Mouse (Mus musculus): Measurements from ENCODE around the gene Fibcd1. TPM values are rescaled to one million over a fixed set of nuclear protein-coding genes. Genes with fewer than 3 reads are reported as not detected.

Fibcd1 gene
- polyA plus RNA-seq, 1 experiment from 2014 or later, result 0.03 TPM

DNA sequence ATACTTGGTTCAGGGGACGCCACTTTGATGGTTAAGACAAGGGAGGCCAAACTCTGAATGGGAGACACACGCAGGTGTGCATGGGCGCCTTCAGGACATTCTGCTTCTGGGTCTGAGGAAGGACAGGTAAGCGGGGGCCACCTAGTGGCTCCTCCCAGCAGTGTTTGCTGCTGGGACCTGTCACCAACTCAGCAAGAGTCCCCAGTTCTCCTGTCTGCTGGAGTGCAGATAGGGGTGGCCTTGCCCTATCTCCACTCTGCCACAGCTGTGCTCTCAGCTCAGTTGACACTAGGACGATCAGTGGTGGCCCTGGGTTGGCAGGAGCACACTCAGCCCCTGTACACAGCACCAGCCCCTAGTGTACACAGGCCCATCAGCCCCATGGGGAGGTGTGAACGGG, 2.1 kb upstream of the Fibcd1 start:
- no peak overlapping the region for H3K9ac ChIP-seq (ENCODE audit: low read length)
- 12% methylated on average over 6 of the region's 6 CpGs for WGBS
- H3K27ac ChIP-seq (replicated peaks; ENCODE audit: low read depth, low read length), result no peak overlapping the region
- DNase-seq (ENCODE audit: low spot score), result peak; percentile 61
- peaks cover 38% of the 10 kb centered on the region for H3K27me3 ChIP-seq (ENCODE audit: control insufficient read depth, insufficient read depth, low read length)
- no peaks in the 10 kb centered on the region for H3K9me3 ChIP-seq (ENCODE audit: control insufficient read depth, low read length)
- H3K4me1 ChIP-seq (ENCODE audit: control insufficient read depth, insufficient read depth, low read length), result peaks cover 17% of the 10 kb centered on the region
- H3K36me3 ChIP-seq (ENCODE audit: control insufficient read depth, insufficient read depth, low read length), result no peaks in the 10 kb centered on the region
- no peak for ATAC-seq (ENCODE audit: insufficient number of reproducible peaks, low FRiP score, low TSS enrichment, low read depth)
- H3K4me3 ChIP-seq (ENCODE audit: low read depth, low read length), result no peak overlapping the region
- H3K4me2 ChIP-seq (ENCODE audit: low read depth, severe bottlenecking), result no peak overlapping the region

DNA sequence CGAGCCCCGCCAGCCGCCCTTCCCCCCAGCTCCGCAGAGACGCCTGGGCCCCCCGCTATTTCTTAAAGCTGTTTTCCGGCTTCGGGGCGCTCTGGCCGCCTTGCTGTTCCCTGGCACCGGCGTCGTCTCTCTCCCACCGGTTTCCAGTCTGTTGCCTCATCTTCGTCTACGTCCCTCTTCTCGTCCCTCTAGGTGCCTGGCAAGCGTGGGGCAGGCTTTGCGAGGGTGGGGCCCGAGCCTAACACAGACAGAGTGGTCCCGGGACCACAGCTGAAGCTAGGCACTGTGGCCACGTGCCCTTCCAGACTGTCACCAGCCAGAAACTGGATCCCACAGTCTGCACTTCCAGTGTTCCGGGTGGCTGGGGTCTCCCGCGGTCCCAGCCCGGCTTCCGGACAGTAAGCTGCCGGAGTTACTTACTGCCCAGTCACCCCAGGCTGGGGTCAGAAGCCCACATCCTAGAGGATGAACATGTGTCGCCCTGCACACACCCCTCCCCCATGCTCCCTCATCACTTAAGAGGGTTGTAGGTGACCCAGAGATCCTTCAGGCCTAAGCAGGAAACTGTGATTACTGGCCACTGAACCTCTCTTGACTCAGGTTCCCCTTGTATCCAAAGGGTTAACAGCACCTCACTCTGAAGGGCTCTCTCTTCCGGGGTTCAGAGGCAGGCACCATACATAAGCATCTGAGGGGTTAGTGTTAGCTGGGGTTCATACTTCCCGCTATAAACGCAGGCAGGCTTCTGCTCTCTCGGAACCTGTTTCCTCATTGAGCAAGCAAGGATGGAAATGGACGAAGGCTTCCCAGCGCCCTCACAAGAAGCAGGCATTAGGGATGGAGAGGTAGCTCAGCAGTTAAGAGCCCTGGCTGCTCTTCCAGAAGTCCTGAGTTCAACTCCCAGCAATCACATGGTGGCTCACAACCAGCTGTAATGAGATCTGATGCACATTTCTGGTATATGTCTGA, 1.2 kb upstream of the Fibcd1 start:
- peak overlapping the region; percentile 40; the same call in 1 of the 2 replicates for H3K9ac ChIP-seq (ENCODE audit: low read length)
- H3K27ac ChIP-seq (replicated peaks; ENCODE audit: low read depth, low read length), result no peak overlapping the region

DNA sequence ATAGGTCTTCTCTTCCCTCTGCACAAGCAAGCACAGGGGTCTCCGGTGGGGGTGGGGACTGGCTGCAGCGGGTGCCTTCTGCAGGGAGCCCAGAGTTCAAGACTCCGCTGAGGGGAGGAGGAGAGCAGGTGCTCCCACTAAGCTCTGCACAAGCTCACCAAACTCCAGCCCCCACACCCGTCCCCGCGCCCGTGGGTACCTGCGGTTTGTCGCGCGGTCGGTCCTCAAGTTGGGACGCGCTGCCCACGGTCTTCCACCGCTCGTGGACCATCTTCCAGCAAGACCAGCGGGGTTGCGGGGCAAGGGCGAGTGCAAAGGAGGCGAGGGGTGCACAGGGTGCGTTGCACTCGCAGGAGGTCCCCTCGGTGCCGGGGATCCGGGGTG, 301 bp downstream of the Fibcd1 start:
- Histone ChIP-seq H3K4me3 (ENCODE audit: low read depth, low read length) (peak overlapping the region; percentile 51), H3K4me2 (ENCODE audit: low read depth, severe bottlenecking) (peak overlapping the region; percentile 92), H3K4me1 (ENCODE audit: control insufficient read depth, insufficient read depth, low read length) (peaks cover 17% of the 10 kb centered on the region), H3K9ac (ENCODE audit: low read length) (peak overlapping the region; percentile 40), H3K27ac (replicated peaks; ENCODE audit: low read depth, low read length) (no peak overlapping the region), H3K36me3 (ENCODE audit: control insufficient read depth, insufficient read depth, low read length) (no peaks in the 10 kb centered on the region), H3K27me3 (ENCODE audit: control insufficient read depth, insufficient read depth, low read length) (peaks cover 38% of the 10 kb centered on the region), H3K9me3 (ENCODE audit: control insufficient read depth, low read length) (no peaks in the 10 kb centered on the region)
- WGBS, result 3% methylated on average over 25 of the region's 26 CpGs
- DNase-seq (ENCODE audit: low spot score), result peak; percentile 43
- no peak for ATAC-seq (ENCODE audit: insufficient number of reproducible peaks, low FRiP score, low TSS enrichment, low read depth)

More for the DNA sequence above, 1.2 kb upstream of the Fibcd1 start:
- 3% methylated on average over 35 of the region's 35 CpGs for WGBS
- H3K9me3 ChIP-seq (ENCODE audit: control insufficient read depth, low read length), result no peaks in the 10 kb centered on the region
- no peaks in the 10 kb centered on the region for H3K36me3 ChIP-seq (ENCODE audit: control insufficient read depth, insufficient read depth, low read length)
- peaks cover 17% of the 10 kb centered on the region for H3K4me1 ChIP-seq (ENCODE audit: control insufficient read depth, insufficient read depth, low read length)
- no peak for ATAC-seq (ENCODE audit: insufficient number of reproducible peaks, low FRiP score, low TSS enrichment, low read depth)
- DNase-seq (ENCODE audit: low spot score), result peak; percentile 55
- H3K4me3 ChIP-seq (ENCODE audit: low read depth, low read length), result peak overlapping the region; percentile 51
- peaks cover 38% of the 10 kb centered on the region for H3K27me3 ChIP-seq (ENCODE audit: control insufficient read depth, insufficient read depth, low read length)
- peak overlapping the region; percentile 92 for H3K4me2 ChIP-seq (ENCODE audit: low read depth, severe bottlenecking)

DNA sequence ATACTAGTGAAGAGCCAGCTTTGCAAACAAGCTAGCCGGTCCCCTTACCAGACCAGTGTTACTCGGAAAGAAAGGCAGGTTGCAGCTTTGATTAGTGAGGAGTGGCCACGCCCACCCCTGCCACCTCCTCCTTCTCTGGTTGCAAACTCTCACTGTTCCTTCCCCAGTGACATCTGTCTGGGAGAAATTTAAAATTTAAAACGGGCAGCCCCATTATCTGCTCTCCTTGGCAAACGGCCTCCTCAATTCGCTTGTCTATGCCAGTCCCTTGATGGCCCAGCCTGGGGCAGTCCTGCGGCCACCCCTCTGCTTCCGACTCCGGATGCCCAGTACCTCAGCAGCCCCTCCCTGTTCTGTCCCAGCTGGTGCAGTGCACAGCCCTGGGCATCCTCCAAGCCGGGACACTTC, 1.1 kb downstream of the Fibcd1 start:
- Histone ChIP-seq H3K4me1 (ENCODE audit: control insufficient read depth, insufficient read depth, low read length) (peaks cover 17% of the 10 kb centered on the region), H3K36me3 (ENCODE audit: control insufficient read depth, insufficient read depth, low read length) (no peaks in the 10 kb centered on the region), H3K27me3 (ENCODE audit: control insufficient read depth, insufficient read depth, low read length) (peaks cover 38% of the 10 kb centered on the region), H3K4me2 (ENCODE audit: low read depth, severe bottlenecking) (no peak overlapping the region), H3K27ac (replicated peaks; ENCODE audit: low read depth, low read length) (no peak overlapping the region), H3K9ac (ENCODE audit: low read length) (no peak overlapping the region), H3K9me3 (ENCODE audit: control insufficient read depth, low read length) (no peaks in the 10 kb centered on the region), H3K4me3 (ENCODE audit: low read depth, low read length) (no peak overlapping the region)
- peak; percentile 37 for DNase-seq (ENCODE audit: low spot score)
- no peak for ATAC-seq (ENCODE audit: insufficient number of reproducible peaks, low FRiP score, low TSS enrichment, low read depth)
- WGBS, result under 1% methylated on average over 10 of the region's 10 CpGs

DNA sequence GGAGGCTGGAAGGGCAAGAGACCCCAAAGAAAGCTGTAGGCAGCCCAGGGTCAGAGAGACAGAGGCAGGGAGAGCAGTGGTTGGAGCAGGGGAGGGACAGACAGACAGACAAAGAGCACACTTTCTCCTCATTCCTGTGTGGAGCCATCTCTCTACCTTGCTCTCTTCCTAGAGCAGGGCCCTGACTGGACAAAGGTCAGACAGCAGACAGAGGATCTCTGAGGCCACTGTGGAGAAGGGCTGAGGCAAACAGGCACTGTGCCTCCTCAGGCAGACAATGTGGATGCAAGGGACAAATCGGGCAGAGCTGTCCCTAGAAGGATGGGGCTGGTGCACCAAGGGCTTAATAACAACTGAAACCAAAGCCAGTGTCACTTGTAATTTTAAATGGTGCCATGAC, 6.9 kb downstream of the Fibcd1 start:
- H3K4me3 ChIP-seq (ENCODE audit: low read depth, low read length), result no peak overlapping the region
- H3K27ac ChIP-seq (replicated peaks; ENCODE audit: low read depth, low read length), result no peak overlapping the region
- no peaks in the 10 kb centered on the region for H3K9me3 ChIP-seq (ENCODE audit: control insufficient read depth, low read length)
- 63% methylated on average over 1 of the region's 1 CpGs for WGBS
- no peak for DNase-seq (ENCODE audit: low spot score)
- H3K27me3 ChIP-seq (ENCODE audit: control insufficient read depth, insufficient read depth, low read length), result peaks cover 1% of the 10 kb centered on the region
- no peak overlapping the region for H3K9ac ChIP-seq (ENCODE audit: low read length)
- ATAC-seq (ENCODE audit: insufficient number of reproducible peaks, low FRiP score, low TSS enrichment, low read depth), result no peak
- H3K36me3 ChIP-seq (ENCODE audit: control insufficient read depth, insufficient read depth, low read length), result no peaks in the 10 kb centered on the region
- H3K4me2 ChIP-seq (ENCODE audit: low read depth, severe bottlenecking), result no peak overlapping the region
- H3K4me1 ChIP-seq (ENCODE audit: control insufficient read depth, insufficient read depth, low read length), result no peaks in the 10 kb centered on the region

DNA sequence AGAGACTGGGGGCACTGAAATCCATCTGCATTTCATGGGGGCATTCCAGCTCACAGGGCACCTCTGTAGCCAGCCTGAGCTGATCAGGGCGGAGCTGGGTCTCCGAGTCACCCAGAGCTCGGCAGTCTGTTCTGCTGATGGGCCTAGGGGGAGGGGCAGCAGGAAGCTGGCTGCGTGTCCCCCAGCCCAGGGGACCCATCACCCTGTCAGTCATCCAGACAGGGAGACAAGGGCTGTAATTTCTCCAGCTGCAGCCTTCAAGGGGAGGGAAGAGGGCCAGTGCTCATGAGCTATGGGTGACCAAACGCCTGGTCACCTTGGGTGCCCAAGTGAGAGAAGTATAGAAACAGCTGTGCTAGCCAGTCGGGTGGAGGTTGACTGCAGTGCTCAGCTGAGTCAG, 8.8 kb downstream of the Fibcd1 start:
- ATAC-seq (ENCODE audit: insufficient number of reproducible peaks, low FRiP score, low TSS enrichment, low read depth) (no peak), DNase-seq (ENCODE audit: low spot score) (no peak)
- H3K27ac ChIP-seq (replicated peaks; ENCODE audit: low read depth, low read length), result no peak overlapping the region
- H3K36me3 ChIP-seq (ENCODE audit: control insufficient read depth, insufficient read depth, low read length), result no peaks in the 10 kb centered on the region
- WGBS, result 18% methylated on average over 6 of the region's 6 CpGs
- no peaks in the 10 kb centered on the region for H3K4me1 ChIP-seq (ENCODE audit: control insufficient read depth, insufficient read depth, low read length)
- no peaks in the 10 kb centered on the region for H3K9me3 ChIP-seq (ENCODE audit: control insufficient read depth, low read length)
- H3K9ac ChIP-seq (ENCODE audit: low read length), result no peak overlapping the region
- H3K4me2 ChIP-seq (ENCODE audit: low read depth, severe bottlenecking), result no peak overlapping the region
- no peaks in the 10 kb centered on the region for H3K27me3 ChIP-seq (ENCODE audit: control insufficient read depth, insufficient read depth, low read length)
- no peak overlapping the region for H3K4me3 ChIP-seq (ENCODE audit: low read depth, low read length)

DNA sequence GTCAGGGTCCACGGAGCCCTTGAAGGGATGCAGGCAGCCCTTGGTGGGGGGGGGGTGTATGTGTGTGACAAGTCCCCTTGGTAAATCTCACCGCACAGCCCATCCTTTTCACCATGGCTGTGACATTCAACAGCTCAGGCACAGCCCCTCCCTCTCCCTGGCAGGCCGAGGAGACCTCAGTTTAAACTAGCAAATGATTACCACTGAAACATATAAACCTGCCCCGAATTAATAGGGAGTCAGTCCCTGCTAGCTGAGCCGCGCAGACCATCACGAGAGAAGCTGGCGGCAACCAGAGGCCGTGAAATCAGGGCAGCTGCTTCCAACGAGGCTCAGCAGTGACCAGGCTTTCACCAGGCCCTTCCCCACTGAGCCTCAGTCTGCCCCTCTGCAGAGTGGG, 9.7 kb downstream of the Fibcd1 start:
- H3K27me3 ChIP-seq (ENCODE audit: control insufficient read depth, insufficient read depth, low read length), result no peaks in the 10 kb centered on the region
- ATAC-seq (ENCODE audit: insufficient number of reproducible peaks, low FRiP score, low TSS enrichment, low read depth), result no peak
- 59% methylated on average over 10 of the region's 10 CpGs for WGBS

DNA sequence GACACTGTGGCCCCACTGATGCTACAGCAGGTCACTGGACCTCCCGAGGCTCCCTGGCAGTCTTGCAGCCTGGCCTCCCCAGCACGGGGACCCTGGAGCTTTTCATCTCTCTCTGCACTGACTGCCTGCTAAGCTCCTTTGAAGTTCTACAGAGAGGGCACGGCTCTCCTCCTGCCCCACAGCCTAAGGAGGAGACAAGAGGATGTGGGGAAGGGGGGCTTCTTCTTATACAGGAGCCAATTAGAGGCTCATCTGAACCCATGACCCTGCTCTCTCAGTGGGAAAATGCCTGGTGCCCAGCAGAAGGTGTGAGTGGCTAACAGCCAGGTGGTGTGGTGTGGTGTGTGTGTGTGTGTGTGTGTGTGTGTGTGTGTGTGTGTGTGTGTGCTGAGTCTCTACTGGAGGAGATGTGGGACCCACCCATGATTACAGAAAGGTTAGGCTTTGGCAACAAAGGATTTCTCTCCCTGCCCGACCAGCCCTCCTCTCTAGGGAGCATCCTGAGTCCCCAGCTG, 17.4 kb downstream of the Fibcd1 start:
- Histone ChIP-seq H3K4me2 (ENCODE audit: low read depth, severe bottlenecking) (no peak overlapping the region), H3K27ac (replicated peaks; ENCODE audit: low read depth, low read length) (no peak overlapping the region), H3K9me3 (ENCODE audit: control insufficient read depth, low read length) (no peaks in the 10 kb centered on the region), H3K9ac (ENCODE audit: low read length) (no peak overlapping the region), H3K36me3 (ENCODE audit: control insufficient read depth, insufficient read depth, low read length) (no peaks in the 10 kb centered on the region), H3K4me1 (ENCODE audit: control insufficient read depth, insufficient read depth, low read length) (0 out of 2 replicates have a peak, but pooled peaks cover under 1% of the 10 kb centered on the region), H3K27me3 (ENCODE audit: control insufficient read depth, insufficient read depth, low read length) (peaks cover 2% of the 10 kb centered on the region), H3K4me3 (ENCODE audit: low read depth, low read length) (no peak overlapping the region)
- 10% methylated on average over 4 of the region's 4 CpGs for WGBS
- ATAC-seq (ENCODE audit: insufficient number of reproducible peaks, low FRiP score, low TSS enrichment, low read depth) (no peak), DNase-seq (ENCODE audit: low spot score) (no peak)

More for the DNA sequence above, 9.7 kb downstream of the Fibcd1 start:
- Histone ChIP-seq H3K4me3 (ENCODE audit: low read depth, low read length) (no peak overlapping the region), H3K27ac (replicated peaks; ENCODE audit: low read depth, low read length) (no peak overlapping the region), H3K9me3 (ENCODE audit: control insufficient read depth, low read length) (no peaks in the 10 kb centered on the region), H3K36me3 (ENCODE audit: control insufficient read depth, insufficient read depth, low read length) (no peaks in the 10 kb centered on the region), H3K4me2 (ENCODE audit: low read depth, severe bottlenecking) (no peak overlapping the region), H3K9ac (ENCODE audit: low read length) (no peak overlapping the region), H3K4me1 (ENCODE audit: control insufficient read depth, insufficient read depth, low read length) (no peaks in the 10 kb centered on the region)
- DNase-seq (ENCODE audit: low spot score), result no peak
